Mouse (Mus musculus) midbrain, embryonic 13.5 days (tissue): ENCODE results near the gene Bbs9. TPM values are rescaled to one million over a fixed set of nuclear protein-coding genes. Genes with fewer than 3 reads are reported as not detected.

Experiments
- ATAC-seq: fragments of 200-750 bp; cut with Nextera tagmentation; 2 replicates; pipeline ENCODE4 v1.8.0; 2017; ENCODE audit warnings: mild to moderate bottlenecking, moderate TSS enrichment, moderate library complexity
- H3K27ac ChIP-seq: fragments of 300-500 bp; sonication (generic); 2 replicates; pipeline ENCODE4 v1.5.1; 2015; ENCODE audit warnings: inconsistent platforms, mild to moderate bottlenecking, moderate library complexity
- H3K27me3 ChIP-seq: fragments of 300-500 bp; sonication (generic); 2 replicates; pipeline ENCODE4 v1.6.1; 2015; ENCODE audit warnings: mild to moderate bottlenecking, inconsistent platforms
- H3K36me3 ChIP-seq: fragments of 300-500 bp; sonication (generic); 2 replicates; pipeline ENCODE4 v1.6.1; 2015; ENCODE audit warnings: mild to moderate bottlenecking, inconsistent platforms
- H3K4me1 ChIP-seq: fragments of 300-500 bp; sonication (generic); replicated peaks from 2 replicates; pipeline ENCODE4 v1.6.1; 2015; ENCODE audit warnings: inconsistent platforms
- H3K4me2 ChIP-seq: fragments of 300-500 bp; sonication (generic); replicated peaks from 2 replicates; pipeline ENCODE4 v1.6.1; 2015; ENCODE audit warnings: moderate library complexity, mild to moderate bottlenecking, inconsistent platforms
- H3K4me3 ChIP-seq: fragments of 300-500 bp; sonication (generic); replicated peaks from 2 replicates; pipeline ENCODE4 v1.5.1; 2015; ENCODE audit warnings: mild to moderate bottlenecking, inconsistent platforms
- H3K9ac ChIP-seq: fragments of 300-500 bp; sonication (generic); replicated peaks from 2 replicates; pipeline ENCODE4 v1.6.1; 2015; ENCODE audit warnings: mild to moderate bottlenecking, inconsistent platforms
- H3K9me3 ChIP-seq: fragments of 300-500 bp; sonication (generic); 2 replicates; pipeline ENCODE4 v1.6.1; 2016; ENCODE audit warnings: mild to moderate bottlenecking, inconsistent platforms
- WGBS: fragments of 180-500 bp; shearing (Covaris S2); methylation state at CpG from one replicate; pipeline ENCODE4 v1.1.7; 2015; 5-methylcytosine and 5-hydroxymethylcytosine counted together
- polyA plus RNA-seq: library from polyadenylated mRNA; unstranded; fragments of >200 nt; fragmentation: Nextera tagmentation; extraction: Ambion mirVana; gene quantifications from 2 replicates; pipeline ENCODE4 v1.2.1, GENCODE M21; 2015

The Bbs9 gene
- polyA plus RNA-seq, 1 experiment from 2014 or later = 22.5 TPM

DNA sequence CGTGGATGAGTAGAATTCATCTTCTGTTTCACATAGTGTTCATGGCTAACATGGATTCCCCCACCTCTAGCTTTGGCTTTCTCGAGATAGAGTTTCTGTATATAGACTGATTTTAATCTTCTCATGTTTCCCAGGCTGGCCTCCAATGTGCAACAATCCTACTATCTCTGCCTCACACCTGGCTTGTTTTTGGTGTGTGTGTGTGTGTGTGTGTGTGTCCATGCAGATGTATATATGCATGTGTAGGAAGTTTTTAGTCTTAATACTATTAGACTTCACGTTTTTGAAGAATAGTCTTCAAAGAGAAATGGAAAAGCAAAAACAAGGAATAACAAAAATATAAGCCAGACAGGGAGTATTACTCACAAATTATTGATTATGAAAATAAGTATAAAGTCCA lies 296.3 kb downstream of the Bbs9 start:
- Histone ChIP-seq H3K4me3 (no peak overlapping the region), H3K36me3 (no peaks in the 10 kb centered on the region), H3K27me3 (no peaks in the 10 kb centered on the region), H3K4me2 (no peak overlapping the region), H3K4me1 (no peaks in the 10 kb centered on the region), H3K27ac (no peak overlapping the region), H3K9me3 (no peaks in the 10 kb centered on the region), H3K9ac (no peak overlapping the region)
- 88% methylated on average over 3 of the region's 3 CpGs for WGBS
- ATAC-seq = no peak

- Histone ChIP-seq H3K4me3 (no peak overlapping the region), H3K27ac (no peak overlapping the region), H3K4me1 (no peaks in the 10 kb centered on the region), H3K9ac (no peak overlapping the region), H3K9me3 (no peaks in the 10 kb centered on the region), H3K4me2 (no peak overlapping the region), H3K36me3 (no peaks in the 10 kb centered on the region), H3K27me3 (no peaks in the 10 kb centered on the region)
- WGBS = 85% methylated on average over 5 of the region's 5 CpGs
- ATAC-seq = no peak
Measured at GRCm38 (mm10) chr9:22776246-22776961, 300.9 kb downstream of the Bbs9 start.

DNA sequence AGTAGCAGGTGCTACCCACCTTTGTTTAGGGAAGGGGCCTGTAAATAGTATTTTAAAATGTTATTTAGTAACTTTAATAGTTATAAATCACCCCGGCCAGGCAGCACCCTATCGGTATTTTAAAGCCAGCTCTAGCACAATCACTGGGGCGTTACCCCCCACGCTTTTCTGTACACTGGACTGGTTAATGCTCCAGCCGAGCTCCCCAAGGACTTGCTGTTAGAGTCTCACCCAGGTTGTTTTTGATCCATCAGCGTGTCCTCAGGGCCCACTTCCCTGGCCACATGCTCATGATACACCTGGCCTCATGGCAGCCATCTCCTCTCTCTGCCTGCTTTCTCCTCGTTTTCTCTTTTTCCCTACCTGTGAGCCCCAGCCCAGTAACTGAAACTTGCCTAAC lies 301.9 kb downstream of the Bbs9 start:
- Histone ChIP-seq H3K36me3 (no peaks in the 10 kb centered on the region), H3K27ac (no peak overlapping the region), H3K9me3 (no peaks in the 10 kb centered on the region), H3K4me3 (no peak overlapping the region), H3K4me1 (no peaks in the 10 kb centered on the region), H3K4me2 (no peak overlapping the region), H3K27me3 (no peaks in the 10 kb centered on the region), H3K9ac (no peak overlapping the region)
- 92% methylated on average over 7 of the region's 7 CpGs for WGBS
- no peak for ATAC-seq

DNA sequence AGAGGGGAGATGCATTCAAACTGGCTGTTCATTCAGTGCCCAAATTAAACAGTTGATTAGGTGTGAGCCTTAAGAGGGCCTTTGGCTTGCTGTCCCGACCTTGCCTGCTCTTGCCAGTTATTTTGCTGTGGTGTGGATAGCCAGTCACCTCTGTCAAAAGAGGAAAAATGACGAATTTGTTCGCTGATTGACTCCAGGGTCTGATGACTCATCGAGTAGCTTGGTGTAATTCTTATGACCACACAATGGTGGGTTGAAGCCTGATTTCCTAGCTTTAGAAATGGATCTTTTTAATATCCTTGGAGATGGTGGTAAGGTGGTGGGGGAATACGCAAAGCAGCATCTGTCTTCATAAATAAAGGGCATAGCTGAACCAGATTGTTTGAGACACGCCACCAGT lies 304.1 kb downstream of the Bbs9 start:
- Histone ChIP-seq H3K9ac (no peak overlapping the region), H3K27ac (no peak overlapping the region), H3K9me3 (no peaks in the 10 kb centered on the region), H3K4me3 (no peak overlapping the region), H3K27me3 (no peaks in the 10 kb centered on the region), H3K4me1 (no peaks in the 10 kb centered on the region), H3K4me2 (no peak overlapping the region), H3K36me3 (no peaks in the 10 kb centered on the region)
- WGBS = 92% methylated on average over 6 of the region's 6 CpGs
- ATAC-seq = no peak

DNA sequence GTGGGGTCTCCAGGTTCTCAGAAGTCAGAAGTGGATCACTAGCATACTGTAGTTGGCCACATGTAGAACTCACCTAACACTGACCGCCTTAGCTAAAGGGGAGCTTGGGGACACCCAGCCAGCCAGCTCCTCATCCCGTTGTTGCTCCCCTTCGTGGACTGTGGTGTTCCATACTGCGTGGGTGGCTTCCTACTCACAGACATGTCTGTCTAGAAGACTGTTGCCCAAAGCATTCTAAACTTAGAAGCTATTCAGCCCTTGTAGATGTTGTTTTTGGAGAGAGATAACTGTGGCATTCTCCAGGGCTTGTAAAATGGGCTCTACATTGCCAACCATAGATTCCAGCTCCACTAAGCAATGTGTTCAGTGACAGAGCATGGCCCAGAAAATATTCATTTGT lies 310.5 kb downstream of the Bbs9 start:
- Histone ChIP-seq H3K27me3 (no peaks in the 10 kb centered on the region), H3K9me3 (no peaks in the 10 kb centered on the region), H3K4me2 (no peak overlapping the region), H3K36me3 (no peaks in the 10 kb centered on the region), H3K4me3 (no peak overlapping the region), H3K9ac (no peak overlapping the region), H3K27ac (no peak overlapping the region), H3K4me1 (no peaks in the 10 kb centered on the region)
- no peak for ATAC-seq
- 84% methylated on average over 4 of the region's 4 CpGs for WGBS

- no peak overlapping the region for H3K4me2 ChIP-seq
- no peaks in the 10 kb centered on the region for H3K9me3 ChIP-seq
- H3K9ac ChIP-seq = no peak overlapping the region
- WGBS = 93% methylated on average over 4 of the region's 4 CpGs
- H3K27ac ChIP-seq = no peak overlapping the region
- no peaks in the 10 kb centered on the region for H3K36me3 ChIP-seq
- no peak overlapping the region for H3K4me3 ChIP-seq
- no peaks in the 10 kb centered on the region for H3K27me3 ChIP-seq
- no peak for ATAC-seq
- no peaks in the 10 kb centered on the region for H3K4me1 ChIP-seq
Measured at GRCm38 (mm10) chr9:22788423-22788822, 312.9 kb downstream of the Bbs9 start.

DNA sequence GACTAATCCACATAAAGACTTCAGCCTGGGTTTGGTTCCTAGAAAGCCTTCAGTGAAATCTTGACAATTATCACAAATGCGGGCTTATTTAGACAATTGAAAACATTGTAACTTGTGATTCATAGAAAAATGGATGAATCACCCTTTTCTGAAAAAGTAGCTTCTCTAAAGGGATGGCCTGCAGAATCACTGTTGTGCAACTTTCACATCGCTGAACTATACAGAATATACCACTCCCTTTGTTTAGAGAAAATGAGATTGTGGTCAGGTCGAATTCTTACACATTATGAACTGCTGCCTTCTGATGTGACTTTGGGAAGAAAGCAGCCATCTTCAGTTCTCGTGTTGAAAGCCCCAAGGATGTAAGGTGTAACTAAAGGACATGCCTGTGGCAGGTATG lies 313.3 kb downstream of the Bbs9 start:
- no peak for ATAC-seq

GRCm38 (mm10) chr9:22789380-22790168 lies 314.1 kb downstream of the Bbs9 start:
- Histone ChIP-seq H3K4me1 (no peaks in the 10 kb centered on the region), H3K9me3 (no peaks in the 10 kb centered on the region), H3K9ac (no peak overlapping the region), H3K27me3 (no peaks in the 10 kb centered on the region), H3K4me3 (no peak overlapping the region), H3K27ac (no peak overlapping the region), H3K4me2 (no peak overlapping the region), H3K36me3 (no peaks in the 10 kb centered on the region)
- no peak for ATAC-seq
- 92% methylated on average over 9 of the region's 9 CpGs for WGBS

More for the DNA sequence above, 313.3 kb downstream of the Bbs9 start:
- Histone ChIP-seq H3K9me3 (no peaks in the 10 kb centered on the region), H3K4me3 (no peak overlapping the region), H3K9ac (no peak overlapping the region), H3K36me3 (no peaks in the 10 kb centered on the region), H3K4me1 (no peaks in the 10 kb centered on the region), H3K4me2 (no peak overlapping the region), H3K27me3 (no peaks in the 10 kb centered on the region), H3K27ac (no peak overlapping the region)
- 91% methylated on average over 4 of the region's 4 CpGs for WGBS

GRCm38 (mm10) chr9:22791208-22791607 lies 315.7 kb downstream of the Bbs9 start:
- H3K9me3 ChIP-seq = no peaks in the 10 kb centered on the region
- WGBS = 95% methylated on average over 5 of the region's 5 CpGs
- no peak overlapping the region for H3K27ac ChIP-seq
- no peak overlapping the region for H3K9ac ChIP-seq
- no peak for ATAC-seq
- H3K4me3 ChIP-seq = no peak overlapping the region
- H3K4me1 ChIP-seq = no peaks in the 10 kb centered on the region
- no peaks in the 10 kb centered on the region for H3K36me3 ChIP-seq
- no peak overlapping the region for H3K4me2 ChIP-seq
- H3K27me3 ChIP-seq = no peaks in the 10 kb centered on the region

DNA sequence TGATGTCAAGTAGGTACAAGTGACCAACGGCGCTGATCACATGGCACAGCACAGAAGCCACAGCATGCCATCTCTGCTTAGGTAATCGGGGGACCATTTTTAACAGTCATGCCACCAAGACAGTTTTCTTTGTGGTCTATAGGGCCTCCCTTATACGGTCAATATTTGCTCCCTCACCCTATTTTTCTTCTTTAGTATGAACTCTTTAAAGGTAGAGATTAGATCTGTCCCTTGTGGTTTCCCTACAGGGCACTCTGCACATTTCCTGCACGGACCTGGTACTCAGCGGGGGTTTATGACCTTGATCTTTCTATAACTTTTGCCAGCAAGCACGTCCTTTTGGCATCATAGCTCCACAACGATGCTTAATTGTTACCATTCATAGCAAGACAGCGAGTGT lies 316.2 kb downstream of the Bbs9 start:
- 90% methylated on average over 9 of the region's 9 CpGs for WGBS
- no peaks in the 10 kb centered on the region for H3K4me1 ChIP-seq
- no peak overlapping the region for H3K4me2 ChIP-seq

DNA sequence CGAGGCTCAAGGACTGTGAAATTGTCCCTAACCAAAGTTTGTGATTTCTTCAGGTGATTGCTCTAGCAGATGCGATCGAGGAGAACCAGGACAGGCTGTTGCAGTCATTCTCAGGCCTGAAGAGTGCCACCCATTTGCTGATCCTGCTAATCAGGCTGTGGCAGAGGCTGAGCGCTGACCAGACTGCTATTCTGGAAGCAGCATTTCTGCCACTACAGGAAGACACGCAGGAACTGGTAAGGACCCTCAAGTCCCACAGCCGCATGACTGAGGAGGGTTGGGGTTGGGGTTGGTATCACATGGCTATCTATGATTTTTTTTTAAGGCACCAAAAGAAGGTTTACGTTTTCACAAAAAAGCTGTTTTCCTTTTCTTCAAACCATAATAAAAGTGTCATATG lies 318.2 kb downstream of the Bbs9 start:
- H3K4me3 ChIP-seq = no peak overlapping the region
- no peaks in the 10 kb centered on the region for H3K27me3 ChIP-seq
- WGBS = 83% methylated on average over 7 of the region's 7 CpGs
- no peaks in the 10 kb centered on the region for H3K36me3 ChIP-seq
- no peaks in the 10 kb centered on the region for H3K9me3 ChIP-seq
- no peaks in the 10 kb centered on the region for H3K4me1 ChIP-seq
- H3K9ac ChIP-seq = no peak overlapping the region
- no peak overlapping the region for H3K27ac ChIP-seq
- ATAC-seq = no peak
- H3K4me2 ChIP-seq = no peak overlapping the region

More for the DNA sequence above, 316.2 kb downstream of the Bbs9 start:
- no peaks in the 10 kb centered on the region for H3K9me3 ChIP-seq
- H3K4me3 ChIP-seq = no peak overlapping the region
- no peak for ATAC-seq
- no peak overlapping the region for H3K9ac ChIP-seq
- no peaks in the 10 kb centered on the region for H3K27me3 ChIP-seq
- H3K27ac ChIP-seq = no peak overlapping the region
- no peaks in the 10 kb centered on the region for H3K36me3 ChIP-seq

DNA sequence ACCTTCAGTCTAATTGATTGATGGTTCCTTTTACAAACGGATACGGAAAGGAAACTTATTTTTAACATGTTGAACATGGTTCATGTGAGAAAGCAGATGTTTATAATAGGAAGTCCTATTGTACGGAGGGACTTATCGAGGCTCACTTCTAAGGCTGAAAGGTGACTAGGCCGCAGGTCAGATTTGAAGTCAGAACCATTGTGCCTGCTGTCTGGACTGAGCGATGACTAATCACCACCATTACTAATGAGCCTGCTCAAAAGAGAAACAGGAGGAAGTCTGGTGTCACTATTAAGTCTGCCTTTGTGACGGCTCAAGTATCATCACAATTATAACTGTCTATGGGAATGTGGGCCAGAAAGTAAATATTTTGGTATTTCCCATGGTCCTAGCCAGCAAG lies 325.2 kb downstream of the Bbs9 start:
- H3K9ac ChIP-seq = no peak overlapping the region
- H3K9me3 ChIP-seq = no peaks in the 10 kb centered on the region
- 86% methylated on average over 7 of the region's 7 CpGs for WGBS
- H3K4me3 ChIP-seq = no peak overlapping the region
- H3K4me2 ChIP-seq = no peak overlapping the region
- H3K4me1 ChIP-seq = no peaks in the 10 kb centered on the region
- no peak overlapping the region for H3K27ac ChIP-seq
- ATAC-seq = no peak
- H3K27me3 ChIP-seq = no peaks in the 10 kb centered on the region
- no peaks in the 10 kb centered on the region for H3K36me3 ChIP-seq
